Mouse (Mus musculus) embryo, embryonic 10.5 days (tissue): ENCODE data around the gene Cemip2.

Experiments used
- DNase-seq: peaks from one replicate; pipeline ENCODE4 v3.0.0-alpha.2; 2015; ENCODE audit warnings: low spot score

The Cemip2 gene

GRCm38 (mm10) chr19:21778147-21778917, at the start of gene Cemip2:
Gene Cemip2, plus strand, starts transcription at chr19:21778342.
- peak; percentile 96 for DNase-seq

GRCm38 (mm10) chr19:21728342-21728741, 49.8 kb upstream of the Cemip2 start:
- DNase-seq: no peak

GRCm38 (mm10) chr19:21731887-21732286, 46.3 kb upstream of the Cemip2 start:
- DNase-seq: no peak

GRCm38 (mm10) chr19:21733176-21733575, 45.0 kb upstream of the Cemip2 start:
- DNase-seq: no peak

GRCm38 (mm10) chr19:21734112-21734511, 44.0 kb upstream of the Cemip2 start:
- DNase-seq: peak; percentile 70

GRCm38 (mm10) chr19:21737446-21737845, 40.7 kb upstream of the Cemip2 start:
- no peak for DNase-seq

- no peak for DNase-seq
Measured at GRCm38 (mm10) chr19:21737881-21738590, 40.1 kb upstream of the Cemip2 start.

- DNase-seq: no peak
Measured at GRCm38 (mm10) chr19:21738591-21739280, 39.4 kb upstream of the Cemip2 start.

- DNase-seq: no peak
Measured at GRCm38 (mm10) chr19:21742138-21742537, 36.0 kb upstream of the Cemip2 start.

GRCm38 (mm10) chr19:21745586-21745985, 32.6 kb upstream of the Cemip2 start:
- no peak for DNase-seq

GRCm38 (mm10) chr19:21747356-21747755, 30.8 kb upstream of the Cemip2 start:
- DNase-seq: peak; percentile 81

GRCm38 (mm10) chr19:21750154-21750553, 28.0 kb upstream of the Cemip2 start:
- DNase-seq: no peak

- DNase-seq: no peak
Measured at GRCm38 (mm10) chr19:21761676-21762075, 16.5 kb upstream of the Cemip2 start.

- no peak for DNase-seq
Measured at GRCm38 (mm10) chr19:21764013-21764412, 14.1 kb upstream of the Cemip2 start.

- DNase-seq: no peak
Measured at GRCm38 (mm10) chr19:21764738-21765137, 13.4 kb upstream of the Cemip2 start.

- no peak for DNase-seq
Measured at GRCm38 (mm10) chr19:21767500-21768045, 10.6 kb upstream of the Cemip2 start.

- no peak for DNase-seq
Measured at GRCm38 (mm10) chr19:21769796-21770195, 8.3 kb upstream of the Cemip2 start.

- no peak for DNase-seq
Measured at GRCm38 (mm10) chr19:21771586-21771985, 6.6 kb upstream of the Cemip2 start.

GRCm38 (mm10) chr19:21773621-21774020, 4.5 kb upstream of the Cemip2 start:
- DNase-seq: no peak

GRCm38 (mm10) chr19:21775629-21776028, 2.5 kb upstream of the Cemip2 start:
- DNase-seq: no peak

- no peak for DNase-seq
Measured at GRCm38 (mm10) chr19:21776671-21777070, 1.5 kb upstream of the Cemip2 start.

GRCm38 (mm10) chr19:21777171-21777731, 891 bp upstream of the Cemip2 start:
- DNase-seq: peak; percentile 66
